ENCODE assay signal across 8 mouse cellular contexts in genomic region chr1:170588879-170589218, GRCm38 (mm10). TPM values are rescaled to one million over a fixed set of nuclear protein-coding genes. Genes with fewer than 3 reads are reported as not detected.
A peak's percentile ranks its signal among the peaks of the same experiment; 100 is the strongest.
DNase-seq lines count a peak whose midpoint lies in the region; ATAC-seq and TF ChIP-seq lines count a peak whose summit lies in the region.

No protein-coding gene starts in this region.

- no peaks in the 10 kb centered on the region for H3K36me3 ChIP-seq in kidney, adult 2 months (ENCODE audit: control insufficient read depth, insufficient read depth, low read length)
- peaks cover 10% of the 10 kb centered on the region; the same call in 1 of the 2 replicates for H3K36me3 ChIP-seq in hindbrain, embryonic 13.5 days
- peaks cover 3% of the 10 kb centered on the region; the same call in 1 of the 2 replicates for H3K36me3 ChIP-seq in liver, embryonic 16.5 days (ENCODE audit: control insufficient read depth, insufficient read depth)

- H3K9ac ChIP-seq in hindbrain, embryonic 13.5 days: peak overlapping the region; percentile 94
- H3K9ac ChIP-seq in liver, embryonic 16.5 days (ENCODE audit: low read depth, low read length): peak overlapping the region; percentile 92

- 4% methylated on average over 8 of the region's 8 CpGs for WGBS in kidney, adult 2 months
- 4% methylated on average over 8 of the region's 8 CpGs for WGBS in hindbrain, embryonic 13.5 days
- WGBS in liver, embryonic 16.5 days (ENCODE audit: insufficient replicate concordance): 14% methylated on average over 8 of the region's 8 CpGs

- no peaks in the 10 kb centered on the region for H3K27me3 ChIP-seq in kidney, adult 2 months (replicated peaks; ENCODE audit: control insufficient read depth, insufficient read depth, low read length)
- H3K27me3 ChIP-seq in hindbrain, embryonic 13.5 days: peaks cover 13% of the 10 kb centered on the region
- peaks cover 22% of the 10 kb centered on the region for H3K27me3 ChIP-seq in liver, embryonic 16.5 days (ENCODE audit: control insufficient read depth, insufficient read depth, low read depth, low read length)

- TF ChIP-seq POLR2A in kidney, adult 2 months (IDR thresholded peaks at IDR 0.05; ENCODE audit: low read depth, low read length): no peak

- no peaks in the 10 kb centered on the region for H3K9me3 ChIP-seq in hindbrain, embryonic 13.5 days
- H3K9me3 ChIP-seq in liver, embryonic 16.5 days (replicated peaks; ENCODE audit: control insufficient read depth, low read length): no peaks in the 10 kb centered on the region

- DNase-seq in kidney, adult 2 months: peak; percentile 39
- DNase-seq in kidney, adult 8-10 months: no peak
- peak; percentile 57 for DNase-seq in brain, adult 2 months (ENCODE audit: low read depth, low spot score)
- no peak for DNase-seq in urinary bladder, adult 18-20 months (ENCODE audit: low spot score in 2 of 2)
- no peak for DNase-seq in spleen, postnatal 36 days (ENCODE audit: low spot score in 2 of 2)
- DNase-seq in ovary, postnatal 10 days (ENCODE audit: low spot score): no peak

- H3K4me1 ChIP-seq in kidney, adult 2 months (ENCODE audit: control insufficient read depth, insufficient read depth, low read length): peaks cover 10% of the 10 kb centered on the region
- peaks cover 26% of the 10 kb centered on the region for H3K4me1 ChIP-seq in hindbrain, embryonic 13.5 days (replicated peaks)
- H3K4me1 ChIP-seq in liver, embryonic 16.5 days (ENCODE audit: control insufficient read depth, low read depth, low read length): peaks cover 8% of the 10 kb centered on the region

- H3K27ac ChIP-seq in kidney, adult 2 months (ENCODE audit: insufficient read depth, low read depth, low read length): peak overlapping the region; percentile 53
- H3K27ac ChIP-seq in hindbrain, embryonic 13.5 days: peak overlapping the region; percentile 83; the same call in 1 of the 2 replicates
- H3K27ac ChIP-seq in liver, embryonic 16.5 days (ENCODE audit: low read length): no peak overlapping the region; the same call in 1 of the 2 replicates

- H3K4me3 ChIP-seq in kidney, adult 2 months (ENCODE audit: insufficient read depth, low read depth, low read length): peak overlapping the region; percentile 67
- peak overlapping the region; percentile 87 for H3K4me3 ChIP-seq in hindbrain, embryonic 13.5 days
- H3K4me3 ChIP-seq in liver, embryonic 16.5 days (ENCODE audit: low read depth, low read length): peak overlapping the region; percentile 86

- peak overlapping the region; percentile 93 for H3K4me2 ChIP-seq in hindbrain, embryonic 13.5 days
- peak overlapping the region; percentile 96 for H3K4me2 ChIP-seq in liver, embryonic 16.5 days (ENCODE audit: low read depth, low read length)

- no peak for TF ChIP-seq CTCF in kidney, adult 2 months (conservative IDR thresholded peaks at IDR 0.05; ENCODE audit: insufficient read depth, insufficient read length, low read depth, low read length)

- peak; percentile 30 for ATAC-seq in hindbrain, embryonic 13.5 days (ENCODE audit: low FRiP score)
- ATAC-seq in liver, embryonic 16.5 days (ENCODE audit: low read depth): no peak

RNA-seq across cellular contexts. Expression of gene Nos1ap, which starts 0.8 kb away (rescaled TPM):
- polyA plus RNA-seq in kidney, adult 2 months (2012; rRNA removed): 20.0 and 21.8 TPM in 2 replicates
- 17.8 and 17.9 TPM in 2 replicates for polyA plus RNA-seq in hindbrain, embryonic 13.5 days (2015; fragmentation: Nextera tagmentation; extraction: Ambion mirVana)
- polyA plus RNA-seq in liver, embryonic 16.5 days (2015; fragmentation: Nextera tagmentation; extraction: Ambion mirVana): 5.2 and 6.3 TPM in 2 replicates

RNA-seq across cellular contexts. Expression of gene Olfml2b, which starts 55.5 kb away (rescaled TPM):
- polyA plus RNA-seq in kidney, adult 2 months (2012; rRNA removed): 4.2 and 5.4 TPM in 2 replicates
- polyA plus RNA-seq in hindbrain, embryonic 13.5 days (2015; fragmentation: Nextera tagmentation; extraction: Ambion mirVana): 5.2 and 6.1 TPM in 2 replicates
- polyA plus RNA-seq in liver, embryonic 16.5 days (2015; fragmentation: Nextera tagmentation; extraction: Ambion mirVana): 3.3 and 3.4 TPM in 2 replicates

Comparison
In these comparisons a context has a peak if more than half of its experiments do, and no peak if none do; other contexts are left out.
1. DNase-seq: peak in kidney, adult 2 months (single experiment) and brain, adult 2 months (single experiment); none in kidney, adult 8-10 months (0 of 2), urinary bladder, adult 18-20 months (0 of 2), spleen, postnatal 36 days (0 of 2) and ovary, postnatal 10 days (single experiment).
2. Peak in every context shown above with its lines, with median percentiles within 50 percentile points of each other: H3K4me3 ChIP-seq.